Mouse (Mus musculus) thymus, postnatal 10 days (tissue): ENCODE data around the gene Ankrd13c.
"Not testable (repeated sequence)": the region's sequence is repeated elsewhere in the genome, so short reads cannot be mapped to it uniquely, and the experiment has no call there.

Experiments used
- DNase-seq, 2 experiments: peaks; one replicate each; pipeline ENCODE4 v3.0.0; 2021; ENCODE audit warnings: low spot score in 2 of 2

Gene Ankrd13c

GRCm38 (mm10) chr3:157946843-157947358 lies at the start of gene Ankrd13c:
Ankrd13c (plus strand) TSS chr3:157947239.
- peak; percentile 83 to 89 for DNase-seq

DNA sequence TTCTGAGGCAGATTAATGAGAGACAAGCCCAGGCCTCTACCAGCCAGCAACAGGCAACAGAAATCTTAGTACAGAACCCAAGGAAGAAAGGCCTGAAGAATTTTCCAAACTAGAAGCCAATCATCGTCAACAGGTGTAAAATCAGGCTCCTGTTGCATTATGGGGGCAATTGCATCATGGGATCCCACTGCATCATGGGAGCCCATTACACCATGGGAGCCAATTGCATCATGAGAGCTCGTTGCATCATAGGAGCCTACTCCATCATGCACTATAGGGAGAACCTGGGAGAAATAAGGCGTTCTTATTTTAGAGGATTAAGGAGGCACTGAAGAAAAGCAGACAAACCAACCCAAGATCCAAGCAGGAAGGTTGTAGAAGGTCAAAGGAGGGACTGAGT lies 49.4 kb upstream of the Ankrd13c start:
- DNase-seq = no peak

GRCm38 (mm10) chr3:157899986-157900385 lies 47.1 kb upstream of the Ankrd13c start:
- no peak for DNase-seq

DNA sequence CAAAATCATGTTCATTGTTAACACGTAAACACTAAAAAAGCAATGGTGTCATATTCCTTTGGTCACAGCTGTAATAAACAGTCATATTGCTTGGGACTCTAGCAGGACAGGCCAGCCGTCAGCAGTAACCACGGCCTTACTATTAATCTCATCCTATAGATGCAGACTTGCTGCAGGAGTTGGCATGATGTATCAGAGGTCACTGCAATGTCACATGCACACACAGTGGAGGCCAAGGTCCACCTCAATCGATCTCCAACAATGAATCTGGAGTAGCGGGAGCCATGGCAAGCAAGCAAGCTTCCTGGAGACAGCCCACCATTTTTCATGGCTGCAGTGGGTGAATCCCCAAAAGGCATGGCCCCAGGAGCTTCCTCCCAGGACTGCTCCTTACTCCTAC lies 45.3 kb upstream of the Ankrd13c start:
- no peak for DNase-seq

- no peak for DNase-seq
Observed at GRCm38 (mm10) chr3:157908166-157908565, 38.9 kb upstream of the Ankrd13c start.

DNA sequence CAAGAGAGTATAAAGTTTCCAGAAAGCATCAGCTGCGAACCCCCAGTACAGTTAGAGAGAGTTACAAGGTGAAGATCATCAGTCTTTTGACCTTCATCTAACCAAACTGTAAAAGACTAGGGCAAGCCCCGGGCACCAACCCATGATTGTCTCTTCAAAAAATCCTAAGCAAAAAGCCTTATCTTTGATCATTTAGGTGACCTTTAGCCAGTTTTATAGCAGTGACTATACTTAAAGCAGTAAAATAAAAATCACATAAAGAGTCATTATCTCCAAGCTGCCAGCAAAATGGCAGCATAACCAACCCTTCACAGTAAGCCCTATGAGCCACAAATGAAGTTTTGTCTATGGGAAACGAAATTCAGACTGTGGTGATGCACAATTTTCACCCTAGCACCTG lies 36.8 kb upstream of the Ankrd13c start:
- DNase-seq = no peak

GRCm38 (mm10) chr3:157912155-157912554 lies 34.9 kb upstream of the Ankrd13c start:
- DNase-seq = no peak

- no peak for DNase-seq
Observed at GRCm38 (mm10) chr3:157916336-157916735, 30.7 kb upstream of the Ankrd13c start.

- no peak for DNase-seq
Observed at GRCm38 (mm10) chr3:157921376-157921775, 25.7 kb upstream of the Ankrd13c start.

GRCm38 (mm10) chr3:157923268-157923835 lies 23.7 kb upstream of the Ankrd13c start:
- no peak for DNase-seq

- peak; percentile 42 to 44 for DNase-seq
Observed at GRCm38 (mm10) chr3:157924692-157925328, 22.2 kb upstream of the Ankrd13c start, which contains the start of gene Cth. Cth (minus strand) TSS chr3:157925077.

DNA sequence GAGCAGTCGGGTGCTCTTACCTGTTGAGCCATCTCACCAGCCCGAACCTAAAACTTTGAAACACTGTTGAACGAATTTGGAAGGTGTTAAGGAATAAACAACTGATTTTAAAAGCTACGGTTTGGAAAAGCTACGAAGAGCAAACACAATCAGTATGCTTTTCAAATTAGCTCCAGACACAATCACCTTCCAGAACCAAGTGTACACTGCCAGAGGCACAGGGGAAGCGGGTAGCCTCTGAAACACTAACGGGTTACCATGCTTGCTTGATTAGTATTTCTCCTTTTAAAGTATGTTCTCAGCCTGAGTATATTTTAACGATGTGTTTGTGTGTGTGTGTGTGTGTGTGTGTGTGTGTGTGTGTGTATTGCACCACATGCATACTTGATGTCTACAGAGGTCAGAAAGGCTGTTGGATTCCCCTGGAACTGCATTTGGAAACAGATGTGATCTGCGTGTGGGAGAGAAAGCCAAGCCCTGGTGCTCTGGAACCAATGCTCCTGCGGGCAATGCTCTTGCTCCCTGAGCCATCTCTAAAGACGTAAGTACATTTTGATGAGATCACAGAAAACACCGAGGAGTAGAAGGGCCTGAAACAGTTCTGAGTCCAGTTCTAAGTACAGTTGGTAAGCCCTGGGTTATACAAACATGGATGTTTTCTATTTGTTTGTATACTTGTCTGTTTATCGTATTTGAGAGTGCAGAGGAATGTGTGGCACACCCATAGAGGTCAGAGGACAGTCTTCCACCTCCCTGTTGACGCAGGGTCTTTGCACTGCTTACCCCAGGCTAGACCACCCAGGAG lies 21.1 kb upstream of the Ankrd13c start:
- no peak for DNase-seq

- no peak for DNase-seq
Observed at GRCm38 (mm10) chr3:157926761-157927160, 20.3 kb upstream of the Ankrd13c start.

DNA sequence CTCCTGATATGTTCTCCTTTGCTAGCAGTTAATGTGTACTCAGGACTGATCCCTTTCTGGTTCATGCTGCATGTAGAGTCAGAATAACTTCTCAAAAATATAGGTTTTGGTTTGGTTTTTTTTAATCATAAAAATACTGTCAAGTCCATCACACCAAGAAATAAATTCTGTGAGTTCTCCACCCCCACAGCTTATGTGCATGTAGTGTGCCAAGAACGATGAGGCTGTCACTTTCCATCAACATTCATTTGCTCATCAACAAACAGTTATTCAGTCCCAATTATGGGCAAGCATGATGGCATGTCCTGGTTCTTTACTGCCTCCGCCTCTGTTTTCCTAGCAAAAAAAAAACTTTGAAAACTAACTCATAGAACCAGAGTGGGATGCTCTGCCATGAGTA lies 18.3 kb upstream of the Ankrd13c start:
- DNase-seq = no peak

- DNase-seq = no peak
Observed at GRCm38 (mm10) chr3:157929417-157929816, 17.6 kb upstream of the Ankrd13c start.

DNA sequence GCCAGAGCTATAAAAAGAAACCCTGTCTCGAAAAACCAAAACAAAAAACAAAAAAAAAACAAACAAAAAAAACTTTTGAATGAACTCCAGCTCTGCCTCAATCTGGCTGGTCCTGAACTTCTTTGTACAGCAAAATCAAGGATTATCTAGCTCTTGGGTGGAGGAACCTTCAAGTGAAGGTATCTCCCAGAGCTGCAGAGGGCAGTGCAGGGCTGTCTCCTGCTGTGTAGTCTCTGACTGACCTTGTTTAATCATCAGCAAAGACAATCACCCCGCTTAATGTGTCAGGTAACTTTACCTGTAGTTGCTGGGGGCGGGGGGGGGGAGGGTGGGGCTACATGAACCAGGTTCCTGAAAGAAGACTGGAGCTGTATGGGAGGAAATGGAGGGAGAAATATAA lies 15.4 kb upstream of the Ankrd13c start:
- DNase-seq = no peak

DNA sequence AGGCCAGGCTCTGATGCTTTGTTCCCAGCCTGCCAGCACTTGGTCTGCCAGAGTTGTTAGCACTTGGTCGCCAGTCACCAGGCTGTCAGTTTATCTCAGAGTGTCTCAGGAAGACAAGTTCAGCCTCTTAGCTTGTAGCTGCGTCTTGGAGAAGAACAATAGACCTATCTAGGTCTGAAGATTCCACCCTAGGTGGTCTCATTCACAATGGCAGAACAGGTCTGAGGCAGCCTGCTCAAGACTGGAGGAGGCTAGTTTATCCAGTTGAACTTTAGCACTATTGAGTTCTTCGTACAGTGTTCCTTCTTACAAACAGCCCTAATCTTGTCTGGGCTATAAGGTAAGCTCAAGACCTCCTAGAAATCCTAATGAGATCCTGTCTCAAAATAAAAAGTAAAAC lies 15.0 kb upstream of the Ankrd13c start:
- DNase-seq = no peak

DNA sequence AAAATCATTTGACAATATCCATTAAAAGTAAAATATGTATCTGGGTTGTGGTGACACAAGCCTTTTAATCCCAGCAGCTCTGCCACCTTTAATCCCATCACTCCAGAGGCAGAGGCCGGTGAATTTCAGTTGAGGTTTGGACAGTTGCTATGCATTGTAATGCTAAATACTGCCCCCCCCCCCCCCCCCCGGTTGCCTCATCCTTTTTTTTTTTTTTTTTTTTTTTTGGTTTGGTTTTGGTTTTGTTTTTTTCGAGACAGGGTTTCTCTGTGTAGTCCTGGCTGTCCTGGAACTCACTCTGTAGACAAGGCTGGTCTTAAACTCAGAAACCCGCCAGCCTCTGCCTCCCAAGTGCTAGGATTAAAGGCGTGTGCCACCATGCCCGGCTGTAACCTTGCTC lies 13.8 kb upstream of the Ankrd13c start:
- DNase-seq = not testable (repeated sequence)

DNA sequence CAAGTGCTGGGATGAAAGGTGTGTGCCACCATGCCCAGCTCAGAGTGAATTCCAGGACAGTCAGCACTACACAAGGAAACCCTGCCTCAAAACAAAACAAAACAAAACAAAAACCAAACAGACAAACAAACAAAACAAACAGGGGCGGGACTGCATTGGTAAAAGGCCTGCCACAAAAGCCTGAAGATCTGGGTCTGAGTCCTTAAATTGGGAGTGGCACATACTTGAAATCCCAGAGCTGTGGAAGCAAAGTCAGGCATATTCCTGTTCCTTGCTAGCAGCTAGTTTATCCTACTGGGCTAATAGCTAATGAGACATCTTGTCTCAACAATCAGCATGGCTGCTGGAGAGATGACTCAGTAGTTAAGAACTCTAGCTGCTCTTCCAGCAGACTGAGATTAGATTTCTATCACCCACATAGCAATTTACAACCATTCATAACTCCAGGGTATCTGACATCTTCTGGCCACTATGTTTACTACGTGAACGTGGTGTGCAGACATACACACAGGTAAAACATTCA lies 12.7 kb upstream of the Ankrd13c start:
- no peak for DNase-seq

DNA sequence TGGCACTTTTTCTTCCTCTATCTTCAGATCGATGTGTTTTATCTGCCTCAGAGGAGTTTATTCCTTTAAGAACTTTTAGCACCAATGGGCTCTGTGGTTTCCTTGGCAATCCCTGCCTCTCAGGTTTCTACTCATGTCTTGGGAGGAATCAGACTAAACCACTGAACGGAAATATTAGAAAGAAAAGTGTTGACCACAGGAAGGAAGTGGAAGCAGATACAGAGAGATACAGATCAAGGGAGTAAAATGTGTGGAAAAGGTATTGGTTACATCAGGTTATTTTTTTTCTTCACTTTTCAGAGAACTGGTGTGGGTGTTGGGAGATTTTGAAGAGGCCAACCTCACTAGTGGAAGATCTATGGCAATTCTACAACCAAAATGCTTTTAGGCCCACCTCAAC lies 8.5 kb upstream of the Ankrd13c start:
- no peak for DNase-seq

- peak; percentile 35 to 38 for DNase-seq
Observed at GRCm38 (mm10) chr3:157947383-157948280, 593 bp downstream of the Ankrd13c start.
